Mouse (Mus musculus) lung, embryonic 14.5 days (tissue): ENCODE measurements around the gene Frs2. TPM values are rescaled to one million over a fixed set of nuclear protein-coding genes. Genes with fewer than 3 reads are reported as not detected.

Experiments
- ATAC-seq: fragments of 200-750 bp; cut with Nextera tagmentation; 2 replicates; pipeline ENCODE4 v1.8.0; 2017; ENCODE audit warnings: mild to moderate bottlenecking, moderate TSS enrichment, moderate library complexity; ENCODE audit not compliant: insufficient read depth
- DNase-seq: peaks from one replicate; pipeline ENCODE4 v3.0.0-alpha.2; 2015
- H3K27ac ChIP-seq: fragments of 300-500 bp; sonication (generic); 2 replicates; pipeline ENCODE4 v1.5.1; 2014; ENCODE audit warnings: low read depth, mild to moderate bottlenecking, moderate library complexity
- H3K27me3 ChIP-seq: fragments of 300-500 bp; sonication (generic); 2 replicates; pipeline ENCODE4 v1.6.1; 2014; ENCODE audit warnings: low read length, control low read depth; ENCODE audit not compliant: insufficient read depth
- H3K36me3 ChIP-seq: fragments of 300-500 bp; sonication (generic); 2 replicates; pipeline ENCODE4 v1.6.1; 2014; ENCODE audit warnings: control low read depth; ENCODE audit not compliant: insufficient read depth
- H3K4me1 ChIP-seq: fragments of 300-500 bp; sonication (generic); 2 replicates; pipeline ENCODE4 v1.6.1; 2014; ENCODE audit warnings: antibody characterized with exemption, control low read depth; ENCODE audit not compliant: insufficient read depth
- H3K4me2 ChIP-seq: fragments of 300-500 bp; sonication (generic); 2 replicates; pipeline ENCODE4 v1.6.1; 2014; ENCODE audit warnings: mild to moderate bottlenecking
- H3K4me3 ChIP-seq: fragments of 300-500 bp; sonication (generic); 2 replicates; pipeline ENCODE4 v1.5.1; 2014; ENCODE audit warnings: low read depth, low read length
- H3K9ac ChIP-seq: fragments of 300-500 bp; sonication (generic); 2 replicates; pipeline ENCODE4 v1.6.1; 2014
- H3K9me3 ChIP-seq: fragments of 300-500 bp; sonication (generic); 2 replicates; pipeline ENCODE4 v1.6.1; 2016; ENCODE audit warnings: low read depth, low read length, control low read depth
- CTCF ChIP-seq: IDR thresholded peaks from 2 replicates; pipeline ENCODE4 v1.5.1; 2016; ENCODE audit warnings: antibody characterized with exemption, low read depth
- WGBS: fragments of 180-500 bp; shearing (Covaris S2); extraction: QIAGEN DNeasy Blood & Tissue Kit; methylation state at CpG from one replicate; pipeline ENCODE4 v1.1.7; 2014; 5-methylcytosine and 5-hydroxymethylcytosine counted together
- polyA plus RNA-seq: library from polyadenylated mRNA; unstranded; fragments of >200 nt; fragmentation: Nextera tagmentation; extraction: Ambion mirVana; gene quantifications from 2 replicates; pipeline ENCODE4 v1.2.1, GENCODE M21; 2014

The Frs2 gene
- polyA plus RNA-seq, 1 experiment from 2014 or later, result 27.8 TPM

- Histone ChIP-seq H3K9me3 (no peaks in the 10 kb centered on the region), H3K4me2 (0 out of 2 replicates have a peak overlapping the region, but pooled peaks have one; percentile 2), H3K4me3 (no peak overlapping the region), H3K36me3 (no peaks in the 10 kb centered on the region), H3K27ac (peak overlapping the region; percentile 10; the same call in 1 of the 2 replicates), H3K27me3 (no peaks in the 10 kb centered on the region), H3K9ac (no peak overlapping the region), H3K4me1 (peaks cover 17% of the 10 kb centered on the region; the same call in 1 of the 2 replicates)
- ATAC-seq (peak; percentile 86), DNase-seq (peak; percentile 51)
- 9% methylated on average over 4 of the region's 4 CpGs for WGBS
- no peak for TF ChIP-seq CTCF
Measured at GRCm38 (mm10) chr10:117106244-117106643, 42.1 kb downstream of the Frs2 start.

- DNase-seq, result no peak
Measured at GRCm38 (mm10) chr10:117105015-117105414, 43.3 kb downstream of the Frs2 start.

GRCm38 (mm10) chr10:117103854-117104598 lies 44.3 kb downstream of the Frs2 start:
- TF ChIP-seq CTCF, result no peak
- H3K4me1 ChIP-seq, result peaks cover 17% of the 10 kb centered on the region; the same call in 1 of the 2 replicates
- no peaks in the 10 kb centered on the region for H3K9me3 ChIP-seq
- DNase-seq (no peak), ATAC-seq (no peak)
- 0 out of 2 replicates have a peak, but pooled peaks cover 5% of the 10 kb centered on the region for H3K36me3 ChIP-seq
- no peaks in the 10 kb centered on the region for H3K27me3 ChIP-seq
- H3K27ac ChIP-seq, result no peak overlapping the region
- H3K9ac ChIP-seq, result no peak overlapping the region
- no peak overlapping the region for H3K4me2 ChIP-seq
- no peak overlapping the region for H3K4me3 ChIP-seq

More at GRCm38 (mm10) chr10:117105015-117105414, 43.3 kb downstream of the Frs2 start:
- ATAC-seq, result no peak
- Histone ChIP-seq H3K27ac (no peak overlapping the region), H3K4me1 (peaks cover 17% of the 10 kb centered on the region; the same call in 1 of the 2 replicates), H3K36me3 (0 out of 2 replicates have a peak, but pooled peaks cover 3% of the 10 kb centered on the region), H3K4me2 (no peak overlapping the region), H3K27me3 (no peaks in the 10 kb centered on the region), H3K9me3 (no peaks in the 10 kb centered on the region), H3K4me3 (no peak overlapping the region), H3K9ac (no peak overlapping the region)
- WGBS, result 41% methylated on average over 4 of the region's 4 CpGs
- TF ChIP-seq CTCF, result no peak

- Histone ChIP-seq H3K27ac (no peak overlapping the region), H3K36me3 (0 out of 2 replicates have a peak, but pooled peaks cover 9% of the 10 kb centered on the region), H3K4me1 (peaks cover 8% of the 10 kb centered on the region; the same call in 1 of the 2 replicates), H3K4me3 (no peak overlapping the region), H3K4me2 (no peak overlapping the region), H3K9me3 (no peaks in the 10 kb centered on the region), H3K27me3 (no peaks in the 10 kb centered on the region), H3K9ac (no peak overlapping the region)
- ATAC-seq (no peak), DNase-seq (no peak)
- 59% methylated on average over 5 of the region's 5 CpGs for WGBS
- TF ChIP-seq CTCF, result no peak
Measured at GRCm38 (mm10) chr10:117100175-117100574, 48.2 kb downstream of the Frs2 start.

GRCm38 (mm10) chr10:117097116-117097698 lies 51.1 kb downstream of the Frs2 start:
- no peak for TF ChIP-seq CTCF
- DNase-seq, result no peak
- H3K27me3 ChIP-seq, result no peaks in the 10 kb centered on the region

GRCm38 (mm10) chr10:117096096-117096495 lies 52.2 kb downstream of the Frs2 start:
- no peak overlapping the region for H3K4me2 ChIP-seq
- H3K27me3 ChIP-seq, result no peaks in the 10 kb centered on the region
- DNase-seq (no peak), ATAC-seq (no peak)
- peaks cover 6% of the 10 kb centered on the region for H3K4me1 ChIP-seq
- 80% methylated on average over 6 of the region's 6 CpGs for WGBS
- H3K4me3 ChIP-seq, result no peak overlapping the region
- no peak overlapping the region for H3K9ac ChIP-seq
- H3K36me3 ChIP-seq, result peaks cover 14% of the 10 kb centered on the region
- H3K27ac ChIP-seq, result no peak overlapping the region; the same call in 1 of the 2 replicates
- no peak for TF ChIP-seq CTCF
- H3K9me3 ChIP-seq, result no peaks in the 10 kb centered on the region

More at GRCm38 (mm10) chr10:117097116-117097698, 51.1 kb downstream of the Frs2 start:
- Histone ChIP-seq H3K4me2 (no peak overlapping the region), H3K4me1 (peaks cover 6% of the 10 kb centered on the region), H3K4me3 (no peak overlapping the region), H3K9me3 (no peaks in the 10 kb centered on the region), H3K9ac (no peak overlapping the region), H3K27ac (no peak overlapping the region), H3K36me3 (peaks cover 15% of the 10 kb centered on the region)
- WGBS, result 58% methylated on average over 2 of the region's 2 CpGs
- ATAC-seq, result no peak
